Mouse (Mus musculus) ovary, postnatal 36 days (tissue): ENCODE results near the gene Arl6ip1.
A peak's percentile ranks its signal among the peaks of the same experiment; 100 is the strongest.

Experiments used
- DNase-seq: peaks from one replicate; pipeline ENCODE4 v3.0.0; 2022; ENCODE audit warnings: low spot score, mixed read lengths

Arl6ip1 gene

DNA sequence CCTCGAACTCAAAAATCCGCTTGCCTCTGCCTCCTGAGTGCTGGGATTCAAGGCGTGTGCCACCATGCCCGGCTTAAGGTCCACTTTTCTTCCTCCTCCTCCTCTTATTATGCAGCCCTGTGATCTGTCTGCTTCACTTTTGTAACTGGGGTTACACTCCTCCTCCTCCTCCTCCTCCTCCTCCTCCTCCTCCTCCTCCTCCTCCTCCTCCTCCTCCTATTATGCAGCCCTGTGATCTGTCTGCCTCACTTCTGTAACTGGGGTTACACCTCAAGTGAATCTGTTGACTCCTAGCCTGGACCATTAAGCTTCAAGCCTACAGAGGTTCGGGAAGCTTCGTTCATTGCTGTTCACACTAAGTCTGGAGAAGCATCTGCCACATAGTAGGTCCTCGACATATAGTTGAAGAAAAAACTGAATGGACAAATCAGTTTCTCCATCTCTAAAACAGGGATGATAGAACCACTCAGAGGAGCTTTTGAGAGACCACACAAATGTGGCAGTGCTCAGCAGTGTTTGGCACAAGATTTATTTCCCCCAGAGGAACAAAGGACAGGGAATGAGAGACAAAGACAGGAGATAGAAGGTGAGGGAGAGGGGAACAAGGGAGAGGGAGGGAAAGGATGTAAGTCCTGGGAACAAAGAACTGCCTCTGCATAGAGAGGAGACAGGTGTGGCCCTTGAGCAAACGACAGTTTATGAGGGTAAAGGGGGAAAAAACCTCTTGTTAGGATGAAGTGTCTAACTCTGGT, 12.5 kb downstream of the Arl6ip1 start:
- DNase-seq, result no peak

DNA sequence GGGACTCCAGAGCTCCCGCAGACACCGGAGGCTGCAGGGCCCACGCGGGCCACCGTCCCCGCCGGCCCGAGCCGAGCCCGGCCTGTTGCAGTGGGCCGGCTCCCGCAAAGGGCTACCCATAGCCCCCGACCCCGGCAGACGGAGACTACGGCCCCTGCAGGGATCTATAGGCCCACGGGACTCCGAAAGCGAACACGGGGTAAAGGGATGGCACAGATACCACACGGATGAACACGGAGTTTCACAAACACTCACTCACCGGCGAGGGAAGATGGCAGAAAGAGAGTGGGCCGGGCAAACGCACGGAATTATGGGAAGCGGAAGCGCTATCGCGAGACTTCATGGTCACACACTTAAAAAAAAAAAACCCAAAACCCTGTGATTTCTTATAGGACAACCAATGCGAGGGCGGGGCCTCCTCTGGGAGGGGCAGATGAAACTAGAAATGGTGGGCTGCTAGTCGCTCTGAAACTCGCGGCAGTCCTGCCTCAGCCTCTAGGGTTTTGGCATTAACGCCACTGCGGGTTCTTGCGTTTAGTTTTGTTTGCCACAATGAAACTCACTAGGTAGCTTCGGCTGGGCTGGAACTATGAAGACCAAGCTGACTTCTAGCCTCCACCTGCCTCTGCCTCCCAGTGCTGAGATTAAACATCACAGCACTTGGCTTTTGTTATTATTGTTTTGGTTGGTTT, 13.4 kb downstream of the Arl6ip1 start, which contains the start of gene Rps15a:
Gene Rps15a (minus strand): TSS at position 312 of the 692 bp plus-strand sequence.
- DNase-seq, result peak; percentile 90

DNA sequence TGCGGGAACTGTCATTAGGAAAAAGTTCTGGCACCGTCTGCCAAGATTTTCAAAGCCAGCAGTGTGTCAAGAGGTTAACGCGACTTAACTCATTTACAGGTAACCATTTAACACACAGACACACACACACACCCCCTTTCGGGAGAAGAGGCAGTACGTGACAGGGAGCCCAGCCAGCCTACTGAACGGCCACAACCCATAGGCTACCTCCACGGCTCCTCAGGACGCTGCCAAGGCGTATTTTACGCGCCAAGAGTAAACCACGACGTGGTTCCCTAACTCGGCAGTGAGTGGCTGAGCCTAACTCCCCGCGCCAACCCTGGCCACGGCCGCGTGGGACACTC, 14.0 kb downstream of the Arl6ip1 start:
- no peak for DNase-seq

DNA sequence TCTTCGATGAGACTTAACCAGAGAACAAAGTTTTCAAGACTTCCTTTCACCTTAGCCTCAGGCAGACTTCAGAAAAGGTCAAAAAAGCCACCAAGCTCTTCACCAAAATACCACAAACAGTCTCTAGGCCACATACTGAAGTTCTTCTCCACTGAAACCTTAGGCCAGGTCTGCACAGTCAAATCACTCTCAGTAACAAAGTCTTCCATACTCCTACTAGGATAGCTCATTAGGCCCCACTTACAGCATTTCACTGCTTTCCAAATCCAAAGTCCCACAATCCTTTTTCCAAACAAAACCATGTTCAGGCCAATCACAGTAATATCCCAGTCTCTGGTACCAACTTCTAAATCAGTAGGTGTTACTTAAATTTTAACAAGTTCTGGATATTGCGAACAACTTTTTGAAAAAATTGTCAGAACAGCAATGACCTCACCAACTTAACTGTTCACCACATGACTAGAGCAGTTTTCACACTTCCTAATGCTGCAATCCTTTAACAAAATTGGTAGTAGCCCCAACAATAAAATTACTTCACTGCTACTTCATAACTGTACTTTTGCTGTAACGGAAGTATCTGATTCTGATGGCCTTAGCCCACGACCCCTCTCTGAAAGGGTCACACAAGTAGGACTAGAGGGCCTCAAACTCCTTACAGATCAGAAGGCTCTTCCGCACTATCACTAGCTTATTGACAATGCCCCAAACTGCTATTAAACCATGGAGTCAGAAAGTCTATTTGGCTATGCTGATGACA, 15.7 kb downstream of the Arl6ip1 start:
- no peak for DNase-seq

DNA sequence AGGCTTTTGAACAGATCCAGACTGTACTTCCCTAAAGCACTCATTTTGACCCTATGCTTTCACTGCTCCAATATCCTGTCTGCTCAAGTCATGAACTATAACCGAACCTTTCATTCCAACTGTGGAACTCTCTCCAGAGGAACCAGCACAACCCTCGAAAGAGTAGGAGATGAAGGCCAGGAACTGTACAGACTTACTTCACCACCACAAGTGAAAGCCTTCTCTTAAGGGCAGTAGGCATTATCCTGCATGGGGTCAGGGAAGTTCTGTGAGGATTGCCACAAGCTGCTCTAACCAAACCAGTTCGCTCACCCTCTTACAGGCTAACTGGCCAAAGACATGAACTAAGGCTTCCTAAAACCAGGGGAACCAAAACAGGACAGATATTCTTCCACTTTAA, 18.3 kb downstream of the Arl6ip1 start:
- no peak for DNase-seq

DNA sequence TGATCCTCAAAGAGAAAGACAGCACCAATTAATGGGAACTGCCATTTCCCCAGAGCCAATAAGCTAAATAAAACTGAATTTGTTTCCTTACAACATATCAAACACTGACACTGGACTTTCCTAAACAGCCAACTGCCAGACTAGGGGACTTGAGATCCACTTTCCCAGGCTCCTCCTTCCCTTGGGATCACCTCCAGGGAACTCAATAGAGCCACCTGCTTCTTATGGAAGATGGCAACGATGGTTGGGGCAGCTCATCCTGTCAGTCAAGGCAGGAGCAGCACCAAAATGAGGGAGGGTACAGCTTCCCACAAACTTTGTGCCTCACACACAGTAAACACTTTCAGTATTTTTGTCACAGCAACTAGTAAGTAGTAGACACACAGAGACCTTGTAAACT, 21.8 kb downstream of the Arl6ip1 start:
- DNase-seq, result no peak

DNA sequence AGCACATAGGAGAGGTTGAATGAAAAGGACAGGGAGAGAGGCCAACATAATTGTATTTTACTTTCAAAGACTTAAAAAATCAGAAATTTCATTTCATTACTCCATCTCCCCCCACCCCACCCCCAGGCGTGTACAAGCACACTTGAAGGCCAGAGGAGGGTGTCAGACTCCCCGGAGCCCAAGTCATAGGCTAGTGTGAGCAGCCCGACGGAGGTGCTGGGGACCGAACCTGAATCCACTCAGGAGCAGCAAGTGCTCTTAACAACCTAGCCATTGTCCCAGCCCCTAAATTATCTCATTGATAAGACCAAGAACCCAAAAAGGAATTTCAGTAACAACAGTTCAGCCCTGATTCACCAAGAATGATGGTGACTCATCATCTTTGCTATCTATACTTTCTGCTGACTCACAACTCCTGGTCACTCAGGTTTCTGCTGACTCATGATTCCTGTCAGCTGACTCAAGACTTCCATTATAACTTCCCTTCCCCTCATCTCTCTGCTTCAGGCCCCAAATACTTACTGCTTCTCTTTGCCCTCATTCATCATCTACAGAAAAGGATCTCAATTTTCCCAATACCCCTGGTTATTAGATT, 24.9 kb downstream of the Arl6ip1 start:
- DNase-seq, result no peak

DNA sequence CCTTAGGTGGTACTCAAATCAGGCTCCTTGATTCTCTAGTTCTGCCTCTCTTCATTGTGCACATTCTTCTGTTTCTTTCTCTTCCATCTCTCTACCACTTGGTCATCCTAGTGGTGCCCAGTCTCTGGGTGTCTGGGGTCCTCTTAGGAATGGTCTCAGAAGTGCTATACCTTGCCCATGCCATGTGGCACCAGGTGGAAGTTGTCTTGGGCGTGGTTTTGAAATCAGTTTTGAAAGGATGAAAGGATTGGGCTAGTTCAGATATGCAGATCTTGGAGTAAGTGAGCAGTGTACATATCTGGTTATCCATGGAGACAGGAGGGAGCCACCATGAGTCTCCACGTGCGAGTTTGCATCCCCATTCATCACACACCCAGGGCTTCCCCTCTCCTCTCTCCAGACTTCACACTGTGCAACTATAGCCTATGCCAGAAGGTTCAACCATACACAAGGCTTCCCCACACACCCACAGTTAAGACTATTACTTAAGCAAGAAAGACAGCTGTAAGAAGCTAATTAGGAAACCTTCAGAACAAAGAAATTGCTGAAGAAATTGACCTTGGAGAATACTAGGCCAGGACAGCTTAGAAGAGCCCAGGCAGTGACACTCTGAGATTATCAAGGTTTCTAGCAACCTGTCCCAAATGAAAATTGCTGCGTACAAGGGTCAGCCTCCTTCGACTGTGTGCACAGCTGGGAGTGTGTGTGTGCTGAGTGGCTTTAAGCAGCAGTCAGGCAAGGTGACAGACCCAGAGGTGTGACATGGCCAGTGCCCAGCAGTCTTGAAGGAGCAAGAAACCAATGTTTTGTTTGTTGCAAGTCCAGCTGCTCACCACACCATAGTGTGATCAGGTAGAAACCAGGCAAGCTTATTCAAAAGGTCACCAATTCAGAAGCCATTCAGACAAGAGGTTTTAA, 25.7 kb downstream of the Arl6ip1 start:
- no peak for DNase-seq

DNA sequence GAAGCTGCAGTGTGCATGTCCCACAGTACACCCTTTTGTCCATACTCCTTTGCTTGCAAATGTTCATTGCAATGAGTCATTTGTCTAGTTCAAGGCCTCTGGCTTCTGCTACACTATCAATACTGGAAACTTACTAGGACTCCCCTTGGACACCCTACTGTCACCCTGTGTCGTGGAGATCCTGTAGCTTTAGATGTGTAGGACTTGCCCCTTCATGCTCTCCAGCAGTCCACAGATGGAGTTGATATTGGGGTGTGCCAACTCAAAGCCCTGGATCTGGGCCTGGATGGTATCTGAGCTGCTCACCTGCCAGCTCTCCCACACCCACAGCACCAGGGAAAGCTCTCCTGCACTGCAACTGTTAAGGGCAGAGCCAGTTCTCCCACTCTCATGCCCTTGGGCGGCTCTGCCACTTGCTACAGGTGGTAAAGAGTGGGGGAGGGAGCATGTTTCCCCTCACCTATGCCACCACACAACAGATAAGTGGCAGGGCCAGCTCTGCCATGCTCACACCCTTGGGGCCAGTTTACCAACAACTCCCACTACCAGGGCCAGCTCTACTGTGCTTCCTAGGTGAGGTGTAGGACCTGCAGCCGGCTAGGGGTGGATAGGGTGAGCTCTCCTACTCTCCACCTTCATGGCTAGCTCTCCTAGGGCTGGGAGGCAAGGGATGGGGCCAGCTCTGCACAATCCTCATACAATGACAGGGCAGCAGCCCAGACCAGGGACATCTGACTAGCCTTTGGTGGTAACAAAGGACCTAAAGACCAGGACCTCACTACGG, 26.6 kb downstream of the Arl6ip1 start:
- no peak for DNase-seq

DNA sequence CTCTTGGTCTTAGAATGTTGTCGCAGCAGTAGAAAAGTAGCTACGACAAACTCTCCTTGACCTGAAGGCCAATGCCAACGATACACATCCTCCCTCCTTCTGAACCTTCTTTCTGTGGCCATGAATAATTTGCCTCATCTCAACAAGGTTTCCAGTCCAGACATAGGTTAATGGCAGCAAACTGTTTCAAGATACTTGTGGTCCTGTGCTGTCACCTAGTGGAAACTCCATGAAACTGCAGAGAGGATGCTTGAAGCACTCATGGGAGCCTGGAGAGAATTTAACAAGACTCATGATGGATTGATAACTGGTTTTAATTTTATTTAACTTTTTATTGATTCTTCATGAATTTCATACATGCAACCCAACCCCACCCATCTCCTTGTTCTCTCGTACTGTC, 27.2 kb downstream of the Arl6ip1 start:
- no peak for DNase-seq

DNA sequence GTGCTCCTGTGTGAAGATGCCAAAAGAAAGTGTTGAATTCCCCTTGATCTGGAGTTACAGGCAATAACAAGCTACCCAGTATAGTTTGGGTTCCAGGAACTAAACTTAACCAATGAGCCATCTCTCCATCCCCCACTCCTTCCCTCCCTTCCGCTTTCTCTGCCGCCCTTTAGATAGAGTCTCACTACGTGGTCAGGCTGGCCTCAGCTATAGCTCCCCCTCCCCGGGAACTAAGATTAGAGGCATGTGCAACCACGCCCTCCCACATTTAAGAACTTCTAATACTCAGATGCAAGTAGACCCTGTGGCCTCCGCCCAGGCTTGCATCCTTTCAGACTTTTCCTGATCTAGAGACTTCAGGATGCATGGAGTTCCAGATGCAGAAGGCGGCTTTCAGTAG, 31.8 kb downstream of the Arl6ip1 start:
- DNase-seq, result no peak

DNA sequence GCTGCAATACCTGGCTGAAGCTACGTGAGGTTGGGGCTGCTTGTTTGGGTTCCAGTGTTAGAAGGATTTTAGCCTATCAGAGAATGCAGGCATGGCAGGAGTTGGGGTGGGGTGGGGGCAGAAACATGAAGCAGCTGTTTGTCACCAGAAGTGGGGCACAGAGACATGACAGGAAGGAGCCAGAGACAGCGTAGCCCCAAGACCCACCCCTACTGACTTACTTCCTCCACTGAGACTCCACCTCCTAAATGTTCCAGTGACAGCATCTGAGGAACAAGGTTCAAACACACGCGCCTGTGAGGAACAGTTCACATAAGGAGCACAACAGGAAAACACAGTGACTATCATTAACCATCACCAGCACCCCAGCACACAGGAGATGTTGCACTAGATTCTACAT, 49.5 kb downstream of the Arl6ip1 start:
- DNase-seq, result no peak

DNA sequence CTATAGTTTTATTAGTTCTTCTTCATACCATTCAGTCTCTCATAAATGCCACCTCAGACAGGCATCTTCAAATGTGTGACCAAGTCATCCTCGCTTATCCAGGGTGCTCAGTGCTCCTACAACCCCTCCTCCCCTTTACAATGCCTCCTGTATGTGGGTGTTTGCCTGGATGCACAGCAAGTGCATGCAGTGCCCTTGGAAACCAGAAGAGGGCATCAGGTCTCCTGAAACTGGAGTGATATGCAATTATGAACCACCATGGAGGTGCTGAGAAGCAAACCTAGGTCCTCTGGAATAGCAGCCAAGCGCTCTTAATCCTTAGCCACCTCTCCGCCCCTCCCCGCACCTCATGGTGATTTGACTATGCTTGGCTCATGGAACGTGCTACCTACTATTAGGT, 50.4 kb downstream of the Arl6ip1 start:
- DNase-seq, result no peak
